Mouse (Mus musculus) thymus, adult 2 months (tissue): ENCODE results near the gene Plod3.

Experiments used
- CTCF ChIP-seq: fragments of 200-500 bp; IDR thresholded peaks from 2 replicates; pipeline ENCODE4 v1.5.1; 2012; ENCODE audit warnings: mild to moderate bottlenecking, control low read depth, low read length, moderate library complexity, borderline replicate concordance; ENCODE audit not compliant: control insufficient read depth, poor library complexity, insufficient read depth; ENCODE audit errors: extremely low read depth
- POLR2A ChIP-seq: fragments of 200-500 bp; IDR thresholded peaks from 2 replicates; pipeline ENCODE4 v1.6.1; 2012; ENCODE audit warnings: mild to moderate bottlenecking, low read length, control low read depth, moderate library complexity; ENCODE audit not compliant: control insufficient read depth, poor library complexity, insufficient read depth; ENCODE audit errors: extremely low read depth

- TF ChIP-seq CTCF (no peak), POLR2A (no peak)
These were observed 20.5 kb downstream of the Plod3 start for GRCm38 (mm10) chr5:137007276-137007675.
